Mouse (Mus musculus) lung, adult 2 months (tissue): Measurements from ENCODE around the gene Actr10.

Source experiments
- CTCF ChIP-seq: fragments of 200-500 bp; IDR thresholded peaks from 2 replicates; pipeline ENCODE4 v1.5.1; 2011; ENCODE audit warnings: mild to moderate bottlenecking, low read length, control low read depth; ENCODE audit not compliant: insufficient read depth
- POLR2A ChIP-seq: fragments of 200-500 bp; IDR thresholded peaks from 2 replicates; pipeline ENCODE4 v1.6.1; 2011; ENCODE audit warnings: low read depth, mild to moderate bottlenecking, control low read depth, low read length, borderline replicate concordance; ENCODE audit errors: extremely low read depth

DNA sequence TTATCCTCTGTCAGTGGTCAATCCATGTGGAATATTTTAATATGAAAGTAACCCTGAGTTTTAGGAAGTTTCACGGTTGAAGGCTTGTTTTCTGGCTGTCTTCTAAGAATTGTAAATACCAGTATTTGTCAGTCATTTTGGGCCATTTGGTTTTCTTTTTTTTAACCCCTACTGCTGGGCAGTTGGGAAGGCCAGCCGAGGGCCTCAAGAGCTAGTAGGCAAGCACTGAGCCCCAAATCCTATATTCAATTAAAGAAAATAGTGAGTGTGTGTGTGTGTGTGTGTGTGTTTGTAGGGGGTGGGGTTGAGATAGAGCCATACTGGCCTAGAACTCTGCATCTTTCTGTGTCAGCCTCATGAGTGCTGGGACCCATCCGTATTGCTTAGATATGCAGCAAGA, 38.2 kb downstream of the Actr10 start:
- TF ChIP-seq POLR2A (no peak), CTCF (no peak)
